Mouse (Mus musculus) inflammation-experienced regulatory T-cells, adult 6 months (primary cell): ENCODE results near the gene Trim43b. TPM values are rescaled to one million over a fixed set of nuclear protein-coding genes. Genes with fewer than 3 reads are reported as not detected.
"Not testable (repeated sequence)": the region's sequence is repeated elsewhere in the genome, so short reads cannot be mapped to it uniquely, and the experiment has no call there.

Experiments
- ATAC-seq: one replicate; pipeline ENCODE4 v1.8.0; 2017
- polyA plus RNA-seq, 3 experiments: library from polyadenylated mRNA; unstranded; fragments of 100-300 nt; shearing (Covaris generic); gene quantifications; one replicate each; pipeline ENCODE4 v1.2.1; 2017

Gene Trim43b
- polyA plus RNA-seq, result under 1 TPM in 1 of 3 experiments, not detected in 2; 0.17 TPM

DNA sequence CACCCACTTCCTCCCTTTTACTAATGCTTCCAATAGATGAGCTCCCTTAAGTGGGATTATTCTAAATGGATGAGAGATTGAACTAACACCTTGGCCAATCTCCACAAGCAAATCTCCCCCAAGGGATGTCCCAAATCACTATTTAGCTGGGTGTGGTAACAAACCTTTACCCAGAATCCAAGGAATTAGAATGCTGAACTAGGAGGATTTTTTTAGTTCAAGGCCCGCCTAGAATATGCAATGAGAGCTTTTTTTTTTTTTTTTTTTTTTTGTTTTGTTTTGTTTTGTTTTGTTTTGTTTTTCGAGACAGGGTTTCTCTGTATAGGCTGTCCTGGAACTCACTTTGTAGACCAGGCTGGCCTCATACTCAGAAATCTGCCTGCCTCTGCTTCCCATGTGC lies at the start of gene Trim43b:
Gene Trim43b, minus strand, starts transcription at position 101 of the 400 bp plus-strand sequence.
- not testable (repeated sequence) for ATAC-seq

DNA sequence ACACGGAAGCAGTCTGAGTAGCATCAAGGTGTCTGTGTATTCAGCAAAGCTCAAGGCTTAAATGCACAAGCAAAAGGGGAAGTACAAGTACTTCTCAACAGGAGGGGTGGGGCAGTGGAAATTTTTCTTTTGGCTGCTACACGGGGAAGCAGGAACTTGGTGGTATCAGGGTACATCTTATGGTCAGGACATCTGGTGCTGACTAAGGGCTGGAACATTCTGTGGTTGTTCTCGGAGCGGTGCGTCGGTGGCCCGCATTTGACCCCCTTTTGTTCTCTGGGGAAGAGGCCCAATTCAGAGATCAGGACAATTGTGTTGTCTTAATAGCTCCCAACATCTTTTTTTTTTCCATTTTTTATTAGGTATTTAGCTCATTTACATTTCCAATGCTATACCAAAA lies 11.9 kb upstream of the Trim43b start:
- ATAC-seq, result not testable (repeated sequence)

DNA sequence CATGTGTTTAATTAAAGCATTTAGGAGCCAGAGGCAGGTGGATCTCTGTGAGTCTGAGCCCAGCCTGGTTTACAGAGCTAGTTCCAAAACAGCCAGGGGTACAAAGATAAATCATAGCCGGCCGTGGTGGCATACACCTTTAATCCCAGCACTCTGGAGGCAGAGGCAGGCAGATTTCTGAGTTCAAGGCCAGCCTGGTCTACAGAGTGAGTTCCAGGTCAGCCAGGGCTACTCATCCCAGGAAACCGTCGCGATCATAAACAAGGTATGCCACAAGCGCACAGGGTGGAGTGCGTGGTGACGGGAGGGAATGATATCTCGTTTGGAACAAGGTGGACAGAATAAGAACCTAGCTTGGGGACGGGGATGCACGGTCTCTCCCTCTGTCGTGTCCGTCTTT lies 5.9 kb downstream of the Trim43b start:
- not testable (repeated sequence) for ATAC-seq

DNA sequence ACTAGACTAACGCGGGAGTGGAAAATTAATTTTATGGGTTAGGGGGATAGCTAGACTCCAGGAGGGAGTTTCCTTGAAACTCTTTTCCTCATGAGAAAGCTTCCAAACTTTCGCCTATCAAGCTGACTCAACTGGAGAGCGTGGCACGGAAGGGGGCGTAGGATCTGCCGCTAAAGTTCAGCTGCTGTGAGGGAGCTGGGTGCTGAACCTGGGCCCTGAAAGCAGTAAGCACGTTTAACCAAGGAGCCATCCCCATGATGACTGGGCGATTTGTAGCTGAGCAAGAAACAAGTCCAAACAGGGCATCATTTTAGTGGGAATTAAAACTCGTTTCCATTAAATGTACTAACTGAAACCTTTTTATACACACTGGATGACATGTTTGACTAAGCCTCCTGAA lies 13.0 kb downstream of the Trim43b start:
- ATAC-seq, result not testable (repeated sequence)

DNA sequence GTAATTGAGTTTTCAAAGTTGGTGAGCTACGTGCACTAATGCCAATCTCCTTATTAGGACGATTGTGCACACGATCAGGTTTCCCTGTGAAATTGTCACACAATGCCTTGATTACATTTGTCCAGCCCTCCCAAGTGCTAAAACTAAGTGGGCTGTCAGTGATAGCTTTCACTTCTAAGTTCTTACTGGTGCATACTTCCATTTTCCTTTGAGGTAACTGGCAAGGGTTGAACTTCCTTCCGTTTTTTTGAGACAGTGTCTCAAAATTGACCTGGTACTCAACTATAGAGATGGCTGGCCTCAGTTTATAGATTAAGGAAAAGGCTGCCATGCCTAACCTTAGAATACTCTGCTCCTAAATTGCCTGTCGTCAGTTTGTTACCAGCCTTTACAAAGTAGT lies 16.1 kb downstream of the Trim43b start:
- ATAC-seq, result not testable (repeated sequence)

DNA sequence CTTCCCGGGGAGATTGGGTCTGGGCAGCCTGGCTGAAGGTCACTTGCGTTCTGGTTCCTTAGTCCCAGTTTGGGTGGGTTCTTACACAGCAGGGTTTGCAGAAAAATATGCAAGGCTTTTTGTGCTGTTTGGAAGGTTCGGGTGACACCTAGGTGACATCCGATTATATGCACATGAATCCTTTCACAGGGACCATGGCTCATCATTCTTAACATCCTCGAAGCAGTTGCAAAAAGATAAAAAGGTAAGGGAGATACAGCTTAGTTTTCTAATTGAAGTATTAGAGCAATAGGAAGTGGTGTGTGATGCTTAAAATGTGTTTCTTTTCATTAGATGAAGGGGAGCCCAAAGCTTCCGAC lies 25.5 kb downstream of the Trim43b start:
- ATAC-seq, result not testable (repeated sequence)

DNA sequence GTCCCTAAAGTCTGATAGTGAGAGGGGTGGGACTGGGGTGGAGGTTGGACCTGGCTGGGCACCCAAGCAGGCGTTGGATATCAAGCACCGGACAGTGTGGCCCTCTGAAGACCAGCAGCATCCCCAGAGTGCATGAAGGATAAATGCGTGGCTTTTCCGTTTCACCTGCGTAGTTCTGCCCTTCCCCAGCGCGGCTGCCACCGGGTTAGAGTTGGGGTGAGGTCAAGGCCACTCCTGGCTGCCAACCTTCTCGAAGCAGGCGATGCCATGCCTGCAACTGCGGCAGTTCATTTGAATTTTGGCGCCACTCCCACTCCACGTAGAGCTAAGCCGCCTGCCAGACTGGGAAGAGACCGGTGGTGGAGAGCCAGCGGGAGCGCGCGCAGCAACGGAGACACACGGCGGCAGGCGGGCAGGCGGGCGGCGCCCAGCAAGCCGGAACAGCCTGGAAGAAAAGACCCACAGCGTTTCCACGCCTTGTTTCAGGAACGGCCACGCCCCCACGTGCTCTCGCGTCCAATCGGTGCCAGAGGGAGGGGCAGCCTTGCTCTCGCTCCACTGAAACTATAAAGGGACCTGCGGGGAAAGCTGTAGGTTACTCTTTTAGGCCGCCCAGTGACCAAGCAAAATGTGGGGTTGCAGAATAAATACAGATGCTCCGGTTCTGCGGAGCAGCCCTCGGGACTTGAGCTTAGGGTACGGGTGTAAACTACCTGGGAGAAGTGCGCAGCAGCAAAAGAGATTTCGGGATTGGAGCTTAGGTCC lies 26.1 kb downstream of the Trim43b start:
- ATAC-seq, result peak; percentile 95

Other genes starting within 250 kb of the Trim43b start
- gene Bcl2a1a, start 135.9 kb downstream of the Trim43b start, polyA plus RNA-seq, result 1 to 10 TPM in 1 of 3 experiments, under 1 TPM in 1, not detected in 1; 0.56 to 3.2 TPM
- 100 to 1,000 TPM; 262 to 408 (median 397) TPM for gene Bcl2a1b, start 106.4 kb upstream of the Trim43b start, polyA plus RNA-seq
- gene Gm29094, start 106.5 kb upstream of the Trim43b start, polyA plus RNA-seq, result 10 to 100 TPM in 2 of 3 experiments, 1 to 10 TPM in 1; 8.7 to 48.0 (median 45.0) TPM
- 100 to 1,000 TPM in 1 of 3 experiments, 10 to 100 TPM in 2; 85.3 to 110 (median 93.7) TPM for gene Mthfs, start 117.8 kb upstream of the Trim43b start, polyA plus RNA-seq